Mouse (Mus musculus) lung, embryonic 14.5 days (tissue): ENCODE data around the gene Cdh24. TPM values are rescaled to one million over a fixed set of nuclear protein-coding genes. Genes with fewer than 3 reads are reported as not detected.
"Not testable (repeated sequence)": the region's sequence is repeated elsewhere in the genome, so short reads cannot be mapped to it uniquely, and the experiment has no call there.

ENCODE experiments used
- ATAC-seq: fragments of 200-750 bp; cut with Nextera tagmentation; 2 replicates; pipeline ENCODE4 v1.8.0; 2017; ENCODE audit warnings: mild to moderate bottlenecking, moderate TSS enrichment, moderate library complexity; ENCODE audit not compliant: insufficient read depth
- DNase-seq: peaks from one replicate; pipeline ENCODE4 v3.0.0-alpha.2; 2015
- H3K27ac ChIP-seq: fragments of 300-500 bp; sonication (generic); 2 replicates; pipeline ENCODE4 v1.5.1; 2014; ENCODE audit warnings: low read depth, mild to moderate bottlenecking, moderate library complexity
- H3K27me3 ChIP-seq: fragments of 300-500 bp; sonication (generic); 2 replicates; pipeline ENCODE4 v1.6.1; 2014; ENCODE audit warnings: low read length, control low read depth; ENCODE audit not compliant: insufficient read depth
- H3K36me3 ChIP-seq: fragments of 300-500 bp; sonication (generic); 2 replicates; pipeline ENCODE4 v1.6.1; 2014; ENCODE audit warnings: control low read depth; ENCODE audit not compliant: insufficient read depth
- H3K4me1 ChIP-seq: fragments of 300-500 bp; sonication (generic); 2 replicates; pipeline ENCODE4 v1.6.1; 2014; ENCODE audit warnings: antibody characterized with exemption, control low read depth; ENCODE audit not compliant: insufficient read depth
- H3K4me2 ChIP-seq: fragments of 300-500 bp; sonication (generic); 2 replicates; pipeline ENCODE4 v1.6.1; 2014; ENCODE audit warnings: mild to moderate bottlenecking
- H3K4me3 ChIP-seq: fragments of 300-500 bp; sonication (generic); 2 replicates; pipeline ENCODE4 v1.5.1; 2014; ENCODE audit warnings: low read depth, low read length
- H3K9ac ChIP-seq: fragments of 300-500 bp; sonication (generic); 2 replicates; pipeline ENCODE4 v1.6.1; 2014
- H3K9me3 ChIP-seq: fragments of 300-500 bp; sonication (generic); 2 replicates; pipeline ENCODE4 v1.6.1; 2016; ENCODE audit warnings: low read depth, low read length, control low read depth
- CTCF ChIP-seq: IDR thresholded peaks from 2 replicates; pipeline ENCODE4 v1.5.1; 2016; ENCODE audit warnings: antibody characterized with exemption, low read depth
- WGBS: fragments of 180-500 bp; shearing (Covaris S2); extraction: QIAGEN DNeasy Blood & Tissue Kit; methylation state at CpG from one replicate; pipeline ENCODE4 v1.1.7; 2014; 5-methylcytosine and 5-hydroxymethylcytosine counted together
- polyA plus RNA-seq: library from polyadenylated mRNA; unstranded; fragments of >200 nt; fragmentation: Nextera tagmentation; extraction: Ambion mirVana; gene quantifications from 2 replicates; pipeline ENCODE4 v1.2.1, GENCODE M21; 2014

Gene Cdh24
- polyA plus RNA-seq, 1 experiment from 2014 or later: 5.4 TPM

GRCm38 (mm10) chr14:54617897-54618365 lies 23.2 kb downstream of the Cdh24 start, which contains the start of gene Psmb5:
TSS of gene Psmb5 (minus strand) at chr14:54618022.
- no peak for TF ChIP-seq CTCF
- Histone ChIP-seq H3K4me1 (no peaks in the 10 kb centered on the region), H3K4me3 (peak within 1 kb of the TSS; percentile 78), H3K9ac (peak within 1 kb of the TSS; percentile 89), H3K27ac (peak within 1 kb of the TSS; percentile 77; the same call in 1 of the 2 replicates), H3K9me3 (no peaks in the 10 kb centered on the region), H3K27me3 (no peaks in the 10 kb centered on the region), H3K4me2 (peak within 1 kb of the TSS; percentile 76), H3K36me3 (peaks cover 28% of the 10 kb centered on the region)
- DNase-seq (peak; percentile 95), ATAC-seq (peak; percentile 88)
- under 1% methylated on average over 25 of the region's 25 CpGs for whole genome bisulfite sequencing

GRCm38 (mm10) chr14:54617152-54617896 lies 23.8 kb downstream of the Cdh24 start:
- Histone ChIP-seq H3K9ac (peak overlapping the region; percentile 89), H3K9me3 (no peaks in the 10 kb centered on the region), H3K27me3 (no peaks in the 10 kb centered on the region), H3K4me2 (peak overlapping the region; percentile 76), H3K4me1 (no peaks in the 10 kb centered on the region), H3K4me3 (peak overlapping the region; percentile 78), H3K27ac (peak overlapping the region; percentile 77; the same call in 1 of the 2 replicates), H3K36me3 (peaks cover 33% of the 10 kb centered on the region)
- WGBS: 1% methylated on average over 38 of the region's 38 CpGs
- peak; percentile 41 for DNase-seq
- TF ChIP-seq CTCF: peak; percentile 28; the same call in 1 of the 2 replicates
- ATAC-seq: peak; percentile 43

GRCm38 (mm10) chr14:54616226-54616825 lies 24.8 kb downstream of the Cdh24 start:
- Histone ChIP-seq H3K9me3 (no peaks in the 10 kb centered on the region), H3K4me2 (no peak overlapping the region), H3K4me1 (no peaks in the 10 kb centered on the region), H3K27ac (no peak overlapping the region), H3K36me3 (peaks cover 42% of the 10 kb centered on the region), H3K4me3 (no peak overlapping the region), H3K9ac (no peak overlapping the region), H3K27me3 (no peaks in the 10 kb centered on the region)
- TF ChIP-seq CTCF: no peak
- WGBS: 89% methylated on average over 16 of the region's 16 CpGs
- no peak for DNase-seq
- ATAC-seq: no peak

- H3K4me1 ChIP-seq, H3K27me3 ChIP-seq, H3K9ac ChIP-seq, DNase-seq, H3K4me3 ChIP-seq, H3K9me3 ChIP-seq, H3K27ac ChIP-seq, H3K4me2 ChIP-seq, ATAC-seq: not testable (repeated sequence)
- 90% methylated on average over 14 of the region's 16 CpGs for WGBS
- peaks cover 47% of the 10 kb centered on the region for H3K36me3 ChIP-seq
Measured at GRCm38 (mm10) chr14:54614130-54614529, 27.0 kb downstream of the Cdh24 start.

DNA sequence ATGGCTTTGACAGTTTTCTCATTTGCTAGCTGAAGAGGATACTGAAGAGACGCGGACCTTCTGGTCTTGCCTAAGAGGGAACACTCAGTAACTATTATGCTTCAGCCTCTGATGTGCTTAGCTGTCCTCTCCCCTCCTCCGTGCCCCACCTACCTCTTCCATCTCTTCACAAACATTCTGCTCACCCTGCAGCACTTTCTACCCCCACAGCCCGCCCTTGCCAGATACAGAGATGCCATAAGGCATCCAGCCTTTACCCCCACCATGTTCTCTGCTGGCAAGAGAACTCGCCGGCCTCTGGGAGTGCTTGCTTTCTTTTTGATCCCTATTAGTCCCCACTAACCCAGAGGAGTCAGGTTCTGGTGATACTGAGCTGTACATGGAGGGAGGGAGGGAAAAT lies 30.5 kb downstream of the Cdh24 start:
- 77% methylated on average over 6 of the region's 6 CpGs for WGBS
- DNase-seq: no peak
- Histone ChIP-seq H3K9ac (no peak overlapping the region), H3K4me3 (no peak overlapping the region), H3K9me3 (no peaks in the 10 kb centered on the region), H3K4me2 (no peak overlapping the region), H3K4me1 (no peaks in the 10 kb centered on the region), H3K27ac (no peak overlapping the region), H3K36me3 (peaks cover 41% of the 10 kb centered on the region), H3K27me3 (no peaks in the 10 kb centered on the region)
- no peak for ATAC-seq
- no peak for TF ChIP-seq CTCF

GRCm38 (mm10) chr14:54609962-54610361 lies 31.2 kb downstream of the Cdh24 start:
- TF ChIP-seq CTCF: peak; percentile 60
- Histone ChIP-seq H3K36me3 (peaks cover 34% of the 10 kb centered on the region), H3K4me3 (no peak overlapping the region), H3K9ac (no peak overlapping the region), H3K4me1 (no peaks in the 10 kb centered on the region), H3K27me3 (no peaks in the 10 kb centered on the region), H3K4me2 (no peak overlapping the region), H3K27ac (no peak overlapping the region), H3K9me3 (no peaks in the 10 kb centered on the region)
- DNase-seq (peak; percentile 70), ATAC-seq (no peak)
- 82% methylated on average over 4 of the region's 4 CpGs for WGBS

DNA sequence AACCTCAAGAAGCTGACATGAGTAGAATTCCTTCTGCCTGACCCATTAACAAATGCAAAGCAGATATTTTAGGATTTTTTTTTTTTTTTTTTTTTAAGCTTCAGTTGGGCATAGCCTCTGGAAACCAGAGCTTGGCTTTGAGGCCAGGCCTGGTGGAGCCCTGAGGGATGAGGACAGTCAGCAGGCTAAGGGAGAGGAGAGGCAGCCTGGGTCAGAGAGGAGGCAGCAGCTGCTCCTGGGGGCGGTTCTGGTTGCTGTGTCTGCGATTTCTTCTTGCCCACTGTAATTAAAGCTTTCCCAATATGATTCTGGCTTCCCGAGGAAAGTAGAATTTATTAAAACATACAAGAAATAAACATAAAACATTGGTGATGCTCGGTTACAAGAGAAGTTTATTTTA lies 31.9 kb downstream of the Cdh24 start:
- DNase-seq (no peak), ATAC-seq (no peak)
- Histone ChIP-seq H3K4me3 (no peak overlapping the region), H3K27me3 (no peaks in the 10 kb centered on the region), H3K4me1 (0 out of 2 replicates have a peak, but pooled peaks cover 4% of the 10 kb centered on the region), H3K9me3 (no peaks in the 10 kb centered on the region), H3K36me3 (peaks cover 27% of the 10 kb centered on the region), H3K27ac (no peak overlapping the region), H3K4me2 (no peak overlapping the region), H3K9ac (no peak overlapping the region)
- no peak for TF ChIP-seq CTCF
- whole genome bisulfite sequencing: 60% methylated on average over 4 of the region's 4 CpGs
